Mouse (Mus musculus) cerebellum, postnatal 4 days (tissue): ENCODE measurements around the gene Lrrc28.
"Not testable (repeated sequence)": the region's sequence is repeated elsewhere in the genome, so short reads cannot be mapped to it uniquely, and the experiment has no call there.

Experiments used
- DNase-seq, 2 experiments: peaks; one replicate each; pipeline ENCODE4 v3.0.0; 2022; ENCODE audit warnings: low spot score in 2 of 2, mixed read lengths in 1 of 2

The Lrrc28 gene

GRCm38 (mm10) chr7:67528821-67529221, 116.2 kb downstream of the Lrrc28 start:
- DNase-seq = peak in 1 of 2 experiments; percentile 12

- DNase-seq = peak in 1 of 2 experiments; percentile 42
Measured at GRCm38 (mm10) chr7:67528063-67528811, 116.8 kb downstream of the Lrrc28 start.

- no peak for DNase-seq
Measured at GRCm38 (mm10) chr7:67525886-67526580, 119.0 kb downstream of the Lrrc28 start.

GRCm38 (mm10) chr7:67524069-67524468, 121.0 kb downstream of the Lrrc28 start:
- not testable (repeated sequence) for DNase-seq

- DNase-seq = no peak
Measured at GRCm38 (mm10) chr7:67523400-67523799, 121.7 kb downstream of the Lrrc28 start.

GRCm38 (mm10) chr7:67521731-67522130, 123.3 kb downstream of the Lrrc28 start:
- not testable (repeated sequence) for DNase-seq

- DNase-seq = no peak
Measured at GRCm38 (mm10) chr7:67520959-67521358, 124.1 kb downstream of the Lrrc28 start.

GRCm38 (mm10) chr7:67520001-67520400, 125.1 kb downstream of the Lrrc28 start:
- DNase-seq = no peak

GRCm38 (mm10) chr7:67515621-67516020, 129.4 kb downstream of the Lrrc28 start:
- DNase-seq = no peak

GRCm38 (mm10) chr7:67514893-67515292, 130.2 kb downstream of the Lrrc28 start:
- no peak for DNase-seq

GRCm38 (mm10) chr7:67514380-67514779, 130.7 kb downstream of the Lrrc28 start:
- DNase-seq = no peak

GRCm38 (mm10) chr7:67513656-67514055, 131.4 kb downstream of the Lrrc28 start:
- DNase-seq = no peak

GRCm38 (mm10) chr7:67511606-67512005, 133.5 kb downstream of the Lrrc28 start:
- no peak for DNase-seq

GRCm38 (mm10) chr7:67503281-67504010, 141.6 kb downstream of the Lrrc28 start:
- DNase-seq = no peak

GRCm38 (mm10) chr7:67502631-67503030, 142.4 kb downstream of the Lrrc28 start:
- no peak for DNase-seq

- DNase-seq = no peak
Measured at GRCm38 (mm10) chr7:67500878-67501277, 144.2 kb downstream of the Lrrc28 start.

- no peak for DNase-seq
Measured at GRCm38 (mm10) chr7:67500076-67500828, 144.8 kb downstream of the Lrrc28 start.

- DNase-seq = no peak
Measured at GRCm38 (mm10) chr7:67499516-67499915, 145.6 kb downstream of the Lrrc28 start.

- no peak for DNase-seq
Measured at GRCm38 (mm10) chr7:67493795-67494687, 151.0 kb downstream of the Lrrc28 start.

GRCm38 (mm10) chr7:67487889-67488411, 157.1 kb downstream of the Lrrc28 start:
- DNase-seq = peak; percentile 63 to 92
